Mouse (Mus musculus): ENCODE results near the gene Incenp.
"Not testable (repeated sequence)": the region's sequence is repeated elsewhere in the genome, so short reads cannot be mapped to it uniquely, and the experiment has no call there.

The Incenp gene

DNA sequence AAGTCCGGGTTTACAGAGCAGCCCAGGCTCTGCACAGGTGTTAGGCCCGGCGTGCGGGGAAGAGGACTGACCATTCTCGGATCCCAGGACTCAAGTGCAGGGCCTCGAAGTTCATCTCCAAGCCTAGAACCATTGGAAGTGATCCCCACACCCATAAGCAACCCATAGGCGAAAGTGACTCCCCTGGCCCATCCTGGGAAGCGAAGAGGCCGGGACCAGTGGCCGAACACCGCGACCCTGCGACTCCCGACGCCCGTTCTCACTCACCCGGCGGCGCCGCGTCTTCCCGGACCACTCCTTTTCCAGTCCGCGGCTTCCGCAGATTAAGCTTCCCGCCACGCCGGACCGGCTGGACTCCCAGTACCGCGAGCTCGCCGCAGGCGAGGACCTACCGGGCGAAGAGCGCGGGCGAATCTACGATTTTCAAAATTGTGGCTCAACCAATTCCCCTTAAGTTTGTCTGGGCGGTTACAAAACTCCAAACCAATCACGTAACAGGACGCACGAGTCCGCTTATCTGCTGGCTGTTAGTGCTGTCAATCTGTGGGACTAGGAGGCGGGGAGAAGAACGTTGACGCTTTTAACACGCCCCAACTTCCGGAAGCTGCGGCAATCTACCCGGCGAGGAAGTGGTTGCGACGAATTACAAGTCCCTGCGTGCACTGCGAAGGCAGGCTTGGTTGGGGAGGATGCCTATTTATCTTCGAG lies at the start of gene Incenp:
TSS of gene Incenp (minus strand) at position 480 of the 708 bp plus-strand sequence.
- peak; percentile 93 for DNase-seq

DNA sequence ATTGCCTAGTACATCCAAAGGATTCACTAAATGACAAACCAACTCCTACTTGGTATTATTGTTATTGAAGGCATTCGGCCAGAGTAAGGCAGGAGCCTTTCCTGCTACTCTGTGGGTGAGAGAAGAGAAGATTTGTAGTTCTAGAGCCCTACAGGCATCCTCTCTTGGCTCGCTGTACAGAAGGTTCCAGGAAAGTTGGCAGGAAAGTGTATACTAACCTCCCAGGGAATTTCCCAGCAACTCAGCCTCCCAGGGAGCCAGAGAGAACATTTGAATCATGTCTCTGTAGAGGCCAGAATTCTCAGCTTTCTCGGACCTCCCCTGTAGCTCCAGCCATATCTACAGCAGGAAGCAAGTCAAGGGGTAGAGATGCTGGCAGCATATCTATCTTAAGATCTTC lies 47.6 kb upstream of the Incenp start:
- DNase-seq: no peak

- no peak for DNase-seq
Observed at GRCm38 (mm10) chr19:9945800-9946564, 46.6 kb upstream of the Incenp start.

DNA sequence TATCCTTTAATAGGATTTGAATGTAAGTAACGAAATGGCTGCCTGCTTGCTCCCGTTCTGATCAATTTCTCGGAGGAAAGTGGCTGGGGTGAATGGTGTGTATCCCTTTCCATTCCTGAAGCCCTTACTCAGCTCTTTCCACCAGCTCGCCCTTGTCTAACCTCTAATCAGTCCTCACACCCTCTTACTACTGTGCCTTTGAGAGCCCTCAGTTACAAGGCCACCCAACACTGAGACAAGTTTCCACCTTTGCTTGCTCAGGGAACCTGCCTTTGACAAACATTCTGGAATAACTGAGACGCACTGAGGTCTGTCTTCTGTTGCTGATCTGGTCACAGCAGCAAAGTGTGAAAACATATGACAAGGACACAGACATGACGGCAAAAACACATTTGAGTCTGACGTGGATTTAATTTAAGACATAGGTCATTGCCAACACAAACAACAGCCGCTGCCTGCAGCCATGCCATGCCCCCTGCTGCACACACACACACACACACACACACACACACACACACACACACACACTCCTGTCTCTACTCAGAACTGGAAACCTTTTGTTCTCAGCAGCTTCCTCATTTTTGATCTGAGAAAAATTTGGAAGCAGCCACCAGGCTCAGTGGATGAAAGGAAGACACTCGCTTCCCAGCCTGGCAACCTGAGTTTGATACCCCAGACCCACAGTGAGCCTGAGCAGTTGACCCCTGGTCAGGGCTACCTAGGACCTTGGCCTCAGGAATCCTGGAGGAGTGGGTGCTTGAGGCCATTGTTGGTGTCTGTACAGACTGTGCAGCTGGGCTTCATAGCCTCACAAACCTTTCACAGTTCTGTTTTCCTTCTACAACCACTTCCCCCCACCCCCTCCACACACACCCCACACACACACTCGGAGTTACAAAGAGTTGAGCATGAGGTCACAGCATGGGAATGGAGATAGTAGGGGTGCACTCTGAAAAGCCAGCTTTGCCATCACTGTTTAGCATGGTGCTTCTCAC lies 43.5 kb upstream of the Incenp start:
- no peak for DNase-seq

DNA sequence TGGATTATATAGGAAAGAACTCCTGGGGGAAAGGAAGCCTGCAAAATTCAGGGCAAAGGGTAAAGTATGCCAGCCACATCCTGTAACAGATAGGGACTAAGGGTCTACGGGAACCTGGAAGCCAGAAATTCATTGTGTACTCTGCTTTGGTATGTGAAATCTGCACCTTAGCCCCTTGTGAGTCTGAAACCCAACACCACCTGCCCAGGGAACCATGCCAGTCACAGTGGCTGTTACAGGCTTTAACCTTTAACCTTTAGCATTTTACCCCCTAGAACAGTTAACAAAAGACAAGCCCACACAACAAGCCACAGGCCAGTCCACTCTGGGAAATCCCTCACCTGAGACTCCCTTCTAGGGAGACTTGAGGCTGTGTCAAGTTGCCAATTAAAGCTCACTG lies 42.5 kb upstream of the Incenp start:
- DNase-seq: no peak

DNA sequence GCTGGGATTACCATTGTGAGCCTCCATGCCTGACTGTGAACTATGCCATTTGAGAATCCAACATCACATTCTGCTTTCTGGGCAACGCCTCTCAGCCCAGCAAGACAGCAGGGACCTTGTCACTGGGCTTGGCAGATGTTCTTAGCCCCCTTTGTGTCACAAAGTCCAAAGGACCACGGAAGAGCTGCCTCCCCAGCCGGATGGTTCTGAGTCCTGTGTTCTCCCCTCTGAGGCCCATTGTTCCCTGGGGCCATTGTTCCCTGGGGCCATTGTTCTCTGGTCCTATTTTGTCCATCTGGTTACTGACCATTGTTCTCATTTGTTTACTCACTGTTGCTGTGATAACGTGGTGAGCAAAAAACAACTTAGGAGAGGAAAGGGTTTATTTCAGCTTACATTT lies 41.6 kb upstream of the Incenp start:
- DNase-seq: no peak

GRCm38 (mm10) chr19:9939841-9940240 lies 40.5 kb upstream of the Incenp start:
- DNase-seq: no peak

- DNase-seq: peak; percentile 57
Observed at GRCm38 (mm10) chr19:9938824-9939303, 39.5 kb upstream of the Incenp start.

DNA sequence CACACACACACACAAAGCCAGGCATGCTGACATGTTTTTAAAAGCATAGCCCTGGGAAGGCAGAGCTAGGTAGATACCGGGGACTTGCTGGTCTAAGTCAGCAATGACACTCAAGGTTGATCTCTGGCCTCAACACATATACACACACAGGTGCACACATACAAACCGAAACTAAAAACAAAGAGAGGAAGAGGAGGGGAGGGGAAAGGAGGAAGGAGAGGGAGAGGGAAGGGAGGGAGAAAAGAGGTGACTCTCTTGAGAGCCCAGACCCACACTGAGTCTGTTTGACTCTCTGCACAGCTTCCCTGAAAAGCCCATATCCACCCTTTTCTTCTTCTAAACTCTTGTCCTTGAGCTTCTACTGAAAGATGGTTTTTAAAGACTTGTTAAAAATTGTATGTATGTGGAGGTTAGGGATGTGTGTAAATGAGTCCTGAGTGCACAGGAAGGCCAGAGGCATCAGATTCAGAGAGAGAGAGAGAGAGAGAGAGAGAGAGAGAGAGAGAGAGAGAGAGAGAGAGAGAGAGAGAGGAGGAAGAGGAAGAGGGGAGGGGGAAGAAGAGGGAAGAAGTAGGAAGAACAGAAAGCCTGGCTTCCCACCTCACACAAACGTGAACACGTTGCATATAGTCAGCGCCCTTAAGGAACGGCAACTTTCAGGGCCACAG lies 38.9 kb upstream of the Incenp start:
- peak; percentile 34 for DNase-seq

GRCm38 (mm10) chr19:9937428-9937827 lies 38.1 kb upstream of the Incenp start:
- DNase-seq: no peak

DNA sequence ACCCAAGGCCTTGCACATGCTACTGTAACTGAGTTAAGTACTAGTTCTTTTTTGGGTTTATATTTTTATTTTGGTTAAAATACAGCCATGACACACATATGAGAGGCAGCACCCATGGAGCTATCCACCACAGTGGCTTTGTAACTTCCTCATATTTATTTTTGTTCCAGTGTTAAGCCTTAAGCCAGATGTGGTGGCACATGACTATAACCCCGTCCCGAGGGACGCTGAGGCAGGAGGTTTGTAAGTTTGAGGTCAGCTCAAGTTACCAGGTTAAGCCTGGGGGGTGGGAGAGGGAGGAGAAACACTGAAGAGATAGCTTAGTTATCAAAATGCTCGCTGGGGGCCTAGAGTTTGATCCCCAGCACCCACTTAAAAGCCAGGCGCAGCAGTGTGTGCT lies 37.2 kb upstream of the Incenp start:
- DNase-seq: no peak

GRCm38 (mm10) chr19:9933908-9934307 lies 34.6 kb upstream of the Incenp start:
- DNase-seq: no peak

DNA sequence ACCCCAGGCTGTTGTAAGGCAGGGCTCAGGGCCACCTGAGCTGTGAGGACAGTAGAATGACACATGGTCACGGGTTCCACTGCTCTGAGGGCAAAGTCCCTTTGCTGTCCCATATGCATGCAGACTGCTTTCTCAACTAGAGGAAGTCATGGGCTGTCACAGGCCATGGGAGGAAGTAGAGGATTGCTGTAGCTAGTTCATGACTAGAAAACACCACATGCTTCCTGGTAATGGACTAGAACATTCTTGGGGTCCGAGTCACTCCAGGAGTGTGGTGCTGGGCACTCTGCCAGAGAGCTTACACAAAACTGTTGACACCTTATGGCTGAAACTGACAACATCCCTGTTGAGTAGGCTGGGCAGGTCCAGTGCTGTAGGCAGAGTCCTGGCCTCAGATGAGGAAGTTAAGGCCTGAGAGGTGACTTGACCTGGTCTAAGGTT lies 31.8 kb upstream of the Incenp start:
- DNase-seq: not testable (repeated sequence)

- no peak for DNase-seq
Observed at GRCm38 (mm10) chr19:9928089-9928488, 28.7 kb upstream of the Incenp start.

DNA sequence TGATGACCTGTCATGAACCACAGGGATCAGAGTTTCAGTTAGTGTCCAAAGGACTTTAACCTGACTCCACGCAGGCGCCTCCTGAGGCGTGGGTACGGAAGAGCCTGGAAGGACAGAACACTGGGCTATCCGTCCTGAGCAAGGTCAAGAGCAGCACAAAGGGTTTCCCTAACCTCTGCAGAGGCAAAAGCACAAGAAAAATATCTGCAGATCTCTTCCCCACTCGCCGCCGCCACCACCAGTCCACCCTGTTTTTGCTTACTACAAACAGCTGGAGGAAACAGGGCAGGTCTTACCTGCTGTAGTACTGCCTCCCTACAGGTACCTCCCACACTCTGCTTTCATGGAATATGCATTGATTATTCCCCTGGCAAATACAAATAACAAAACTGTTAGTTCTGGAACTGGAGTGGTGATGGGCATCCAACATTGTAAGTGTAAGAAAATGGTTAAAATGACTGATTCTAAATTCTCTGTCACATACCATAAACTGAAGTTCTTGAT lies 25.5 kb upstream of the Incenp start:
- no peak for DNase-seq

- no peak for DNase-seq
Observed at GRCm38 (mm10) chr19:9924034-9924768, 24.9 kb upstream of the Incenp start.

DNA sequence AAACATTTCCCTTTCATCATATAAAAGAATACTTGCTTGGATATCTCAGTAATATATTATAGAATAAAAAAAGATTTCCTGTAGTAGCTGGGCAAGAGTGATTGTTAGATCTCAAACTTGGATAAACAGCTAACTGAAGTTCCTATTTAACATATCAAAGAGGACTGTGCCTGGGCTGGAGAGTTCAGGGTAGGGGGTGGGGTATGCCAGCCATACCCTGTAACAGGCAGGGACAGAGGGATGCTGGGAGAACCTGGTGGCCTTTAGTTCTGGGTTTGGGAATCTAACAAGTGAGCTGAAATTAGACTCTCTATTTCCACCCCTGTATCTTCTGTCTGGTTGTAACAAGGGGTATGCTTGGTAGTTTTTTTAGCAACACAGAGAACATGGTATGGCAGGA lies 23.7 kb upstream of the Incenp start:
- DNase-seq: no peak

- DNase-seq: no peak
Observed at GRCm38 (mm10) chr19:9922228-9922627, 22.9 kb upstream of the Incenp start.

GRCm38 (mm10) chr19:9920835-9921784 lies 21.8 kb upstream of the Incenp start:
- peak; percentile 32 for DNase-seq

DNA sequence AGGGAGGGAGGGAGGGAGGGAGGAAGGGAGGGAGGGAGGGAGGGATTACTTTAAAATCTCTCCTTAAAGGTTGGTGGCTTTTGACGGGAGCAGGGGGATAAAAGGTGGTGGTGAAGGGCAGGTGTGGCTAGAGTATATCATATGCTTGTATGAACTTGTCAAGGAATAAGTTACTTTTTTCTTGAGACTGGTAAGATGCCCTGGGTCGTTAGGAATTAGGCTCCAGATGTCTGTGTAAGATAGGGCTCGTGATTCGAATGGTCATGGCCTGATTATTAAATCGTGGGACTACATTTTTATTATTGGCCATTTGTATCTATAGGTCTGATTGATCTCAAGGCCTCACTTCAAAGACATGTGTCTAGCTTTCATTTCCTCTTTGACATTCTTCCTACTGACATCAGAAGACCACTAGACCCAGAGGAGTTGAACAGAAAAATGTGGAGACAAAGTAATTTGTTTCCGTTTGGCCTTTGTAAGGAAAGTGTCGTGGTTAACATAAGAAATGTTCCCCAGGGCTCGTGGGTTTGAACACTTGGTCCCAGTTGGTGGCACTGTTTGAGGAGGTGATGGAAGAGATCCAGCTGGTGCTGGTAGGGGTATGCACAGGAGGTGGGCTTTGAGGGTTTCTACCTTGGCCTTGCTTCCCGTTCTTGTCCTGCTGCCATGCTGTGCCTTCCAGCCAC lies 19.0 kb upstream of the Incenp start:
- DNase-seq: no peak

Data from thymus, postnatal 25 days (tissue).